Mouse (Mus musculus) limb, embryonic 13.5 days (tissue): ENCODE measurements around the gene S100a7a. TPM values are rescaled to one million over a fixed set of nuclear protein-coding genes. Genes with fewer than 3 reads are reported as not detected.

Experiments
- ATAC-seq: fragments of 200-750 bp; cut with Nextera tagmentation; 2 replicates; pipeline ENCODE4 v1.8.0; 2017; ENCODE audit warnings: low read depth, moderate number of reproducible peaks, moderate TSS enrichment; ENCODE audit not compliant: low FRiP score
- H3K27ac ChIP-seq: fragments of 300-500 bp; sonication (generic); 2 replicates; pipeline ENCODE4 v1.5.1; 2015; ENCODE audit warnings: inconsistent platforms, mild to moderate bottlenecking, moderate library complexity
- H3K27me3 ChIP-seq: fragments of 300-500 bp; sonication (generic); 2 replicates; pipeline ENCODE4 v1.6.1; 2015; ENCODE audit warnings: mild to moderate bottlenecking, inconsistent platforms
- H3K36me3 ChIP-seq: fragments of 300-500 bp; sonication (generic); 2 replicates; pipeline ENCODE4 v1.6.1; 2015; ENCODE audit warnings: inconsistent platforms, mild to moderate bottlenecking, moderate library complexity
- H3K4me1 ChIP-seq: fragments of 300-500 bp; sonication (generic); 2 replicates; pipeline ENCODE4 v1.6.1; 2015; ENCODE audit warnings: inconsistent platforms
- H3K4me2 ChIP-seq: fragments of 300-500 bp; sonication (generic); replicated peaks from 2 replicates; pipeline ENCODE4 v1.6.1; 2015; ENCODE audit warnings: inconsistent platforms, mild to moderate bottlenecking, moderate library complexity
- H3K4me3 ChIP-seq: fragments of 300-500 bp; sonication (generic); 2 replicates; pipeline ENCODE4 v1.5.1; 2015; ENCODE audit warnings: moderate library complexity, mild to moderate bottlenecking, inconsistent platforms
- H3K9ac ChIP-seq: fragments of 300-500 bp; sonication (generic); 2 replicates; pipeline ENCODE4 v1.6.1; 2015; ENCODE audit warnings: mild to moderate bottlenecking, inconsistent platforms
- H3K9me3 ChIP-seq: fragments of 300-500 bp; sonication (generic); 2 replicates; pipeline ENCODE4 v1.6.1; 2016; ENCODE audit warnings: inconsistent platforms
- WGBS: fragments of 180-500 bp; shearing (Covaris S2); methylation state at CpG from one replicate; pipeline ENCODE4 v1.1.7; 2015; 5-methylcytosine and 5-hydroxymethylcytosine counted together
- polyA plus RNA-seq: library from polyadenylated mRNA; unstranded; fragments of >200 nt; fragmentation: Nextera tagmentation; extraction: Ambion mirVana; gene quantifications from 2 replicates; pipeline ENCODE4 v1.2.1, GENCODE M21; 2015

S100a7a gene
- polyA plus RNA-seq, 1 experiment from 2014 or later: not detected

DNA sequence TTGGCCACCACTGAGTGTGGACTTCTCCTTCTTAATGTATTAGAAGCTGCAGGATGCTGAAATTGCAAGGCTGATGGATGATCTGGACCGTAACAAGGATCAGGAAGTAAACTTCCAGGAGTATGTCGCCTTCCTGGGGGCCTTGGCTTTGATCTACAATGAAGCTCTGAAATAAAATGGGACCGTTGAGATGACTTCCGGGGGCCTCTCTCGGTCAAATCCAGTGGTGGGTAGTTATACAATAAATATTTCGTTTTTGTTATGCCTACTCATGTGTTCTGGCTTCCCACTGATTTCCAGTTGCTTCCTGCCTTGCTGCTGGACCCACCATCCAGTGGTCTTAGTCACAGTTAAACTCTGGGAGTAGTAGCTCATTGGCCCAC is 39.7 kb upstream of the S100a7a start:
- Histone ChIP-seq H3K4me1 (peaks cover 20% of the 10 kb centered on the region), H3K27me3 (peaks cover 6% of the 10 kb centered on the region; the same call in 1 of the 2 replicates), H3K9ac (no peak overlapping the region), H3K4me2 (no peak overlapping the region), H3K4me3 (no peak overlapping the region), H3K36me3 (no peaks in the 10 kb centered on the region), H3K27ac (no peak overlapping the region), H3K9me3 (peaks cover 5% of the 10 kb centered on the region; the same call in 1 of the 2 replicates)
- no peak for ATAC-seq
- WGBS: 87% methylated on average over 6 of the region's 6 CpGs

DNA sequence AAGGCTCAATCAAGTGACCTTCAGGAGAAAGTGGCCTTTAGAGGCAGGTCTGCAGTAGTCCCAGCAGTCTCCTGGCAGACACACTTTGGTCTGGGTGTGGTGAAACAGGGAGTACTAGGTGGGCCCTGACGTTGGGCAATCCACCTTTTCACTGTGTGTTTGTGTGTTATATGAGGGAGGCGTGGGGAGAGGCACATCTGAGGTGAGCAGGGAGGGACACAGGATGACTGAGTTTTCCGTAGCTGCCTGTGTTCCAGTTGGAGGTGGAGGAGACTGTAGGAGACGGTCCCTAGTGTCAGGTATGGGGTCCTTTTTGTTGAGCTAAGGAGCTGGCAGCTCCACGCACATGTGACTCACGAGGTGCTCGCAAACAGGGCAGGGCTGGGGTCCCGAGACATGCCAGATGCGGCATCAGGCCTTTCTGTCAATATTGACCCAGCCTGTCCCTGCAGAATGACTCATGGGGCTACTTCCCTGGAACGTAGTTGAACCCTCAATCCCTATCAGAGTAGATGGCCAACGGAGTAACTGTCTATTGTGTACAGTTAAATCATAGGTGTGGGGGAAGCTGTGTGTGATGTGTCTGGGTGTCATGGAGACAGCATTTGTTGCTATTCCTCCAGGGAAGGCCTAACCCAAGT is 39.1 kb upstream of the S100a7a start:
- ATAC-seq: no peak
- Histone ChIP-seq H3K27me3 (peaks cover 6% of the 10 kb centered on the region; the same call in 1 of the 2 replicates), H3K4me3 (no peak overlapping the region), H3K36me3 (no peaks in the 10 kb centered on the region), H3K9ac (no peak overlapping the region), H3K4me2 (0 out of 2 replicates have a peak overlapping the region, but pooled peaks have one; percentile 7), H3K4me1 (peaks cover 20% of the 10 kb centered on the region), H3K9me3 (peaks cover 5% of the 10 kb centered on the region; the same call in 1 of the 2 replicates), H3K27ac (no peak overlapping the region)
- WGBS: 79% methylated on average over 11 of the region's 11 CpGs

DNA sequence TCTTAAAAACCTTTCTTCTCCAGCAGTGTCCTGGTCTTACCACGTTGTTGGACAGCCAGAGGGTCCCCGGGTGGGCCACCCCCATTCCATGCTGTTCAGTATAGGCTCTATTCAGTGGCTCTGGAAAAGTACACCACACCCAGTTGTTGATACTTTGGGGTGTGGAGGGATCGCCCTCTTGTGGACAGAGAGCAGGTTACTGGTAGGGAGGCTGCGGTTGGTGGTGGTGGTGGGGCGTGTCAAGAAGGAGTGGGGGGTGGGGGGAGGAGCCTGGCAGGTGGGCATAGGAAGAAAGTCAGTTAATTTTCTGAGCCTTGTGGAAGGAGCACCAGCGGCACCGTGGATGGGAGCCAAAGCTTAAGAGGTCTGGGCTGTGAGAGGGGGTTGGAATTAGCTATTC is 38.4 kb upstream of the S100a7a start:
- 0 out of 2 replicates have a peak overlapping the region, but pooled peaks have one; percentile 7 for H3K4me2 ChIP-seq
- ATAC-seq: peak; percentile 73

DNA sequence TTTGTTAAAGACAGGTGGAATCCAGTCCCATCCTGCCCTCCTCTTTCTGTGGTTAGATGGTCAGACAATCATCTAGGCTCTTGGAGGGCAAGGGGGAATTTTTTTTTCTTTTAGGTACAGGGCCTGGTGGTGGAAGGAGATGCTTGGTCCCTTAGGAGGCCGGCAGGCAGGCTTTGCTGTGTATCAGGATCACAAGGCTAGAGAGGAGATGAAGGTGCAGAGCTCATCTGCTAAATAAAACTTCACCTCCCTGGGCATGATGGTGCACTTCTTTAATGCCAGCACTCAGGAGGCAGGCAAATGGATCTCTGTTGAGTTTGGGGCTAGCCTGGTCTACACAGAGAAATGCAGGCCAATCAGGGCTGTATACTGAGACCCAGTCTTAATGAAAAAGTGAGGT is 37.9 kb upstream of the S100a7a start:
- no peak overlapping the region for H3K27ac ChIP-seq
- ATAC-seq: no peak
- no peak overlapping the region for H3K4me2 ChIP-seq
- H3K27me3 ChIP-seq: peaks cover 6% of the 10 kb centered on the region; the same call in 1 of the 2 replicates
- WGBS: 64% methylated on average over 1 of the region's 1 CpGs
- no peak overlapping the region for H3K9ac ChIP-seq
- no peaks in the 10 kb centered on the region for H3K36me3 ChIP-seq
- no peak overlapping the region for H3K4me3 ChIP-seq
- peaks cover 5% of the 10 kb centered on the region; the same call in 1 of the 2 replicates for H3K9me3 ChIP-seq
- H3K4me1 ChIP-seq: peaks cover 15% of the 10 kb centered on the region

More for the DNA sequence above, 38.4 kb upstream of the S100a7a start:
- peaks cover 5% of the 10 kb centered on the region; the same call in 1 of the 2 replicates for H3K9me3 ChIP-seq
- H3K4me3 ChIP-seq: no peak overlapping the region
- H3K4me1 ChIP-seq: peaks cover 19% of the 10 kb centered on the region
- no peak overlapping the region for H3K9ac ChIP-seq
- no peak overlapping the region for H3K27ac ChIP-seq
- no peaks in the 10 kb centered on the region for H3K36me3 ChIP-seq
- WGBS: 7% methylated on average over 7 of the region's 7 CpGs
- peaks cover 6% of the 10 kb centered on the region; the same call in 1 of the 2 replicates for H3K27me3 ChIP-seq

DNA sequence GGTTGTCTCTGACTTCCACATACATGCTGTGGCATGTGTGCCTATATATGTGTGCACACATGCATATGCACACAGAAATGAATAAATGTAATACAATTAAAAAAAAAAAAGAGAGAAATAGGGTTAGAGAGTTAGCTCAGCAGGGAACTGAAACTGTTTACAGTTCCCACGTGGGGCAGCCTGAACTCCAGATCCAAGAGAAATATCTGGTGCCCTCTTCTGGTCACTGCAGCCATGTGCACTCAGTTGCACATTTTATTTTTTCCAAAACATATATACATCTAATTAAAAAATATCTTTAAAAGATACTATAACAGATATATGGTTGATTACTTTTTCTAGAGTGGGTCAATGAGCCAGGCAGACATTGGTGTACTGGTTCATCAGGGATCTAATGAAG is 36.2 kb upstream of the S100a7a start:
- peaks cover 5% of the 10 kb centered on the region; the same call in 1 of the 2 replicates for H3K9me3 ChIP-seq
- no peak overlapping the region for H3K4me3 ChIP-seq

DNA sequence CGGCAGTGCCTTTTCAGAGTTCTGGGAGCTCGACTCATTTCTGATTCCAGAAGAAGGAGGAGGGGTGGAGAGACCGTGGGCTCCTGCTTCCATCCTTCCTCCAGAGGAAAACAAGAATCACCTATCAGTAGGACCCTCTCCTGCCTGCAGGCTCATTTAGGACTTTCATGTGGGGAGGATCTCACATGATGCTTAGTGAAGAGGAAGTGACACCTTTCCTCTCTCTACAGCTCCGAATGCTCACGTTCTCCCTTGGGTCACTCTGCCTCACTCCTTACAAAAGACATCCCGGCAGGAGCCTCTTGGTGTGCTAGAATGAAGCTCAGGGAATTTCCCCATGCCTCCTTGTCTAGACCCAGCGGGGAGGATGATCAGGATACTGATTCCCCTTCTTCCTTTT is 32.3 kb upstream of the S100a7a start:
- Histone ChIP-seq H3K9ac (no peak overlapping the region), H3K4me2 (no peak overlapping the region), H3K4me1 (peaks cover 13% of the 10 kb centered on the region), H3K27ac (no peak overlapping the region), H3K4me3 (no peak overlapping the region), H3K36me3 (no peaks in the 10 kb centered on the region), H3K27me3 (0 out of 2 replicates have a peak, but pooled peaks cover 2% of the 10 kb centered on the region), H3K9me3 (peaks cover 5% of the 10 kb centered on the region; the same call in 1 of the 2 replicates)
- ATAC-seq: no peak
- 54% methylated on average over 7 of the region's 7 CpGs for WGBS

More for the DNA sequence above, 36.2 kb upstream of the S100a7a start:
- H3K27ac ChIP-seq: no peak overlapping the region
- H3K27me3 ChIP-seq: peaks cover 8% of the 10 kb centered on the region; the same call in 1 of the 2 replicates
- no peak overlapping the region for H3K9ac ChIP-seq
- peaks cover 15% of the 10 kb centered on the region for H3K4me1 ChIP-seq
- no peak overlapping the region for H3K4me2 ChIP-seq
- no peaks in the 10 kb centered on the region for H3K36me3 ChIP-seq
- 24% methylated on average over 1 of the region's 1 CpGs for WGBS
- ATAC-seq: no peak

DNA sequence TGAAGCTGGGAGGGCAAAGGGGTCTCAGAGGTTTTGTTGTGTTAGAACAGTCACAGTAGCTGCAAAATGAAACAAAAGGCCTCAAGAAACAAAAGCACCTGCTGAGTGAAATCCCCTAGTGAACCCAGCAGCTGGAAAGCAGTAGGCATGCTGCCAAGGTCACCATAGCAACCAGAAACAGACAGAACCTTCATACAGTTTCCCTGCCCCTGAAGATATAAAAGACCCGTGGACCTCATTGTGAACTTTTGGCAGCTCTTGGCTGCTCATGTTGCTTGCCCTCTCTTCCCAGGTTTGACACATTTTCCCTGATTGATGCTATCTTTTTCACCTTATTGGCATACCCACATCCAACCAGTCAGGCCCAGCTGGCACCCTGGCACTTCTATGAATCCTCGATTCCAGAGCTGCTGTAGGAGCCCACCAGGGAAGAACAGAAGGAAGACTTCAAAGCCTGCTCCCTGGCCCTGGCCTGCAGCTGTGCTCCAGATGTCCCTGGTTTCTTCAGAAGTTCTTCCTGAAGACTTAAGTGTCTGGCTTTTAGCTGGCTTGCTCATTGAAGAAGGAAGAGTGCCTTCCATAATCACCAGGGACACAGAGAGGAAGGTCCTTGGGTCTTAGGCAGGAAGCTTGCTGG is 30.3 kb upstream of the S100a7a start:
- peak; percentile 71 for ATAC-seq
- Histone ChIP-seq H3K27me3 (0 out of 2 replicates have a peak, but pooled peaks cover 2% of the 10 kb centered on the region), H3K4me3 (no peak overlapping the region), H3K36me3 (no peaks in the 10 kb centered on the region), H3K4me1 (peaks cover 13% of the 10 kb centered on the region), H3K27ac (no peak overlapping the region), H3K9me3 (no peaks in the 10 kb centered on the region), H3K9ac (no peak overlapping the region), H3K4me2 (peak overlapping the region; percentile 0; the same call in 1 of the 2 replicates)
- WGBS: 8% methylated on average over 2 of the region's 2 CpGs

DNA sequence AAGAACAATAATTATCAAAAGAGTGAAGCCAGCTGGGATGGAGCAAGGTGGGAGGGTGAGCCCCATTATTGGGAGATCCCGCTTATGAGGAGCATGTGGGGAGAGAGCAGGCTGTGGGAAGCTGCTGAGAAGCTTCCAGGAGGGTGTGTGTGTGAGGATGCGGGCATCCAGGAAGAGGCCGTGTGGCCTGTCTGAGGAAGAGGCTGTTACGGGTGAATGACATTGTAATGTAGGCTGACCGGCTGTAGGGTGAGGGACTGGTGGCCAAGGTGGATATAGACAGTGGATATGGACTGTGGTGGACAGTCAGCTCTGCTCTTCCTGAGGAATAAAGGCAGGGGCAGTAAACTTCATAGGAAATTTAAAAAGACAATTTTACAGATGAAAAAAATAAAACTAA is 28.3 kb upstream of the S100a7a start:
- Histone ChIP-seq H3K9ac (no peak overlapping the region), H3K9me3 (no peaks in the 10 kb centered on the region), H3K27ac (no peak overlapping the region), H3K36me3 (no peaks in the 10 kb centered on the region), H3K27me3 (0 out of 2 replicates have a peak, but pooled peaks cover 2% of the 10 kb centered on the region), H3K4me1 (peaks cover 13% of the 10 kb centered on the region), H3K4me2 (no peak overlapping the region), H3K4me3 (no peak overlapping the region)
- 78% methylated on average over 5 of the region's 5 CpGs for WGBS
- no peak for ATAC-seq

DNA sequence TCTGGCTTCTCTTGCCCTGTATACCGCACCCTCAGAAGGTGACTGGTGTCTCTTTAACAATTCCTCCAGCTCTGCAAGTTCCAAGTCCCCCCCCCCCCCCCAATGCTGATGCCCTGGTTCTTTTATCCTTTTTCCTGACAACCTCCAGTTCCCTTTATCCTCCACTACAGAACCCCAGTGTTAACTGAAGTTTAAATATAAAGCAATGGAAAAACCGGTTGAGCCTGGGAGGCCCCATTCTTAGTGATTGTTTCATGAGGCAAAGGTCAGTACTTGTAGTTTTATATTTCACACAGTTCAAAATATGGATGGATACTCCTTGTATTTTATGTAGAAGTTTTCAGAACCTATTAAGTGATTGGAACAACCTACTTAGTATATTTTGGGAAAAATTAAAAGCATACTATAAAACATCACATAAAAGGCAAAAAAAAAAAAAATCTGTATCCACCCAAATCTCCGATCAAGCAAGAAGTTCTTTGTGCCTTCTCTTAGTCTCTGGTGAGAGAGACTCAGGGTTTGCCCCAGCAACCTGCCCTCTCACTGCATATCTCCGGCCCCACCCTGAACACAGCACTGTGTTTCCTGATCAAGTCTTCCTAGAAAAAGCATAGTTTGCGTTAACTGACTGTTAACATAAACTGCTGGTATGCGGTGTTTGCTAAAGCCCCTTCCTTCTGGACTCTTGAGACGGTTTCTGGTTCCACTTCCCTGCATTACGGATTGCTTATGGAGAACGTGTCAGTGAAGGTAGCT is 27.4 kb upstream of the S100a7a start:
- no peak overlapping the region for H3K4me2 ChIP-seq
- H3K9ac ChIP-seq: no peak overlapping the region
- WGBS: 74% methylated on average over 9 of the region's 9 CpGs
- H3K4me3 ChIP-seq: no peak overlapping the region
- ATAC-seq: no peak
- H3K27me3 ChIP-seq: 0 out of 2 replicates have a peak, but pooled peaks cover 2% of the 10 kb centered on the region
- no peak overlapping the region for H3K27ac ChIP-seq
- no peaks in the 10 kb centered on the region for H3K36me3 ChIP-seq
- H3K9me3 ChIP-seq: no peaks in the 10 kb centered on the region
- H3K4me1 ChIP-seq: peaks cover 13% of the 10 kb centered on the region

DNA sequence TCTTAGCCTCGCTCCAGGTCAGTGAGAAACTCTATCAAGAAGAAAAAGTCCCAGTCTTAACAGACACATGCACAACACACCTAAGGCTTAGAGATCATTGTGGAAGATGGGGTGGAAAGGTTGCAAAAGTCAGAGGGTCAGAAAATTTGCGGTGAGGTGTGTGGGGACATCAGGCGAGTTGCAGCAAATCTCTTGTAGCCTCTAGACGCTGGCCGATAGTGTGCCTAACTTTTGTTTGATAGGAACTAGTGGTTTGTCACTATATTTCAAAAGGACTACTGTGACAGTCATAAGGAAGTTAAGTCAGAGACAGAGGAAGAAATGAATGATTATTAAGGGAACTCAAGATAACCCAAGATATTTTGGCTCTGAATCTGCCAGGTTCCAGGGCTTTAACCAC is 26.5 kb upstream of the S100a7a start:
- H3K27me3 ChIP-seq: no peaks in the 10 kb centered on the region
- peaks cover 13% of the 10 kb centered on the region for H3K4me1 ChIP-seq
- no peak overlapping the region for H3K4me2 ChIP-seq
- no peak for ATAC-seq
- H3K36me3 ChIP-seq: no peaks in the 10 kb centered on the region
- 89% methylated on average over 5 of the region's 5 CpGs for WGBS
- no peak overlapping the region for H3K9ac ChIP-seq
- H3K4me3 ChIP-seq: no peak overlapping the region
- no peaks in the 10 kb centered on the region for H3K9me3 ChIP-seq
- H3K27ac ChIP-seq: no peak overlapping the region

DNA sequence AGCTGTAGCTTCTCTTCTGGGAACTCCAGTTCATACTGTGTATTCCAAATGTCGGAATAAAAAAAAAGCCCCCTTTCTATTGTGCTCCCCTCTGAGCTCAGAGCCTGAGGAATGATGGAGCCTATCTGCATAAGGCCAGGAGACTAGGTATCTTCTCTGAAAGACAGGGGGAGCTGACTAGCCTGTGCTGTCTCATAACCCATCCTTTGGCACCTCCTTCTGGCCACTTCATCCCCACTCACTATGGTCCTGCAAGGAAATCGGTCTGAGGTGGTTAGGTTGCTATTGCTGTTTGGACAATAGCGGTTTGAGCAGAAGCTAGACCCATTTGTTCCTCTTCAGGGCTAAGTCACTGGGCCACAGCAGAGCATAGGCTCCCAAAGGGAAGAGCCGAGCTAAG is 26.0 kb upstream of the S100a7a start:
- no peaks in the 10 kb centered on the region for H3K36me3 ChIP-seq
- H3K27me3 ChIP-seq: no peaks in the 10 kb centered on the region
- H3K4me3 ChIP-seq: no peak overlapping the region
- H3K9me3 ChIP-seq: no peaks in the 10 kb centered on the region
- WGBS: 58% methylated on average over 4 of the region's 4 CpGs
- no peak for ATAC-seq
- H3K9ac ChIP-seq: no peak overlapping the region
- H3K27ac ChIP-seq: no peak overlapping the region
- no peak overlapping the region for H3K4me2 ChIP-seq
- peaks cover 13% of the 10 kb centered on the region for H3K4me1 ChIP-seq

DNA sequence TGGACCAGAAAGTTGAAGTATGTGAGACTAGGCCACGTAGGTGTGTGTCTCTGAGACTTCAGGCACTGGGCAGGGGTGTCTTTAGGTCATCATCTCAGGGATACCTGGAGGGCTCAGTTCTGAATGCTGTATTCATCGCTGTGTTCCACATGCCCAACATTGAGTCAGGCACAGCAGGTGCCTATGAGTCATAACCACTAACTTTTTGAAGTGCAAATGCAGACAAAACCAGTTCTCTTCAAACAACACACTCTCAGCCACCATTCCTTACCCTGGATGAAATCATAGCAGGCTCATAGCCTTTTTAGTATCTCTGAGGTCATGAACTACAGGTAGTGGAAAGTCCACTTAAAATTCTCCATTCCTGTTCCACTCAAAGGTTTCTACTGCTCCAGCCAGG is 24.5 kb upstream of the S100a7a start:
- Histone ChIP-seq H3K9me3 (no peaks in the 10 kb centered on the region), H3K9ac (no peak overlapping the region), H3K36me3 (no peaks in the 10 kb centered on the region), H3K4me2 (no peak overlapping the region), H3K27me3 (no peaks in the 10 kb centered on the region), H3K27ac (no peak overlapping the region), H3K4me3 (no peak overlapping the region), H3K4me1 (no peaks in the 10 kb centered on the region)
- 71% methylated on average over 2 of the region's 2 CpGs for WGBS
- ATAC-seq: no peak
